Mouse (Mus musculus): ENCODE results near the gene Rab39. TPM values are rescaled to one million over a fixed set of nuclear protein-coding genes. Genes with fewer than 3 reads are reported as not detected.

Rab39 gene
- 1 to 10 TPM in 1 of 2 experiments, under 1 TPM in 1; 0.85 to 1.2 TPM for total RNA-seq (2023)

GRCm38 (mm10) chr9:53705992-53706696 lies at the start of gene Rab39:
Rab39 (minus strand) TSS chr9:53706232.

GRCm38 (mm10) chr9:53669680-53670219 lies 36.3 kb downstream of the Rab39 start, which contains the start of gene Cul5:
Cul5 (minus strand) TSS chr9:53670014.

Other genes starting within 250 kb of the Rab39 start
- 1 to 10 TPM; 8.1 to 9.3 TPM for gene Atm, start 169.5 kb downstream of the Rab39 start, total RNA-seq (2023)
- gene Npat, start 169.2 kb downstream of the Rab39 start, total RNA-seq (2023): 10 to 100 TPM; 10.4 to 12.2 TPM
- 10 to 100 TPM; 16.8 to 20.2 TPM for gene Acat1, start 95.8 kb downstream of the Rab39 start, total RNA-seq (2023)
- gene Cul5, start 36.2 kb downstream of the Rab39 start, total RNA-seq (2023): 10 to 100 TPM; 13.0 to 15.6 TPM
- gene Slc35f2, start 65.3 kb upstream of the Rab39 start, total RNA-seq (2023): not detected
- gene Sln, start 143.9 kb upstream of the Rab39 start, total RNA-seq (2023): not detected

Measured in neutrophil, adult 83 days (primary cell).